Mouse (Mus musculus) embryonic facial prominence, embryonic 13.5 days (tissue): ENCODE measurements around the gene Cdc16. TPM values are rescaled to one million over a fixed set of nuclear protein-coding genes. Genes with fewer than 3 reads are reported as not detected.
"Not testable (repeated sequence)": the region's sequence is repeated elsewhere in the genome, so short reads cannot be mapped to it uniquely, and the experiment has no call there.

Experiments used
- ATAC-seq: fragments of 200-750 bp; cut with Nextera tagmentation; 2 replicates; pipeline ENCODE4 v1.8.0; 2017; ENCODE audit warnings: low read depth; ENCODE audit not compliant: insufficient number of reproducible peaks, insufficient read depth, low FRiP score, low TSS enrichment
- H3K27ac ChIP-seq: fragments of 300-500 bp; sonication (generic); 2 replicates; pipeline ENCODE4 v1.5.1; 2015; ENCODE audit warnings: moderate library complexity, mild to moderate bottlenecking, inconsistent platforms
- H3K27me3 ChIP-seq: fragments of 300-500 bp; sonication (generic); 2 replicates; pipeline ENCODE4 v1.6.1; 2015; ENCODE audit warnings: mild to moderate bottlenecking, inconsistent platforms
- H3K36me3 ChIP-seq: fragments of 300-500 bp; sonication (generic); 2 replicates; pipeline ENCODE4 v1.6.1; 2015; ENCODE audit warnings: mild to moderate bottlenecking, inconsistent platforms
- H3K4me1 ChIP-seq: fragments of 300-500 bp; sonication (generic); 2 replicates; pipeline ENCODE4 v1.6.1; 2015; ENCODE audit warnings: inconsistent platforms
- H3K4me2 ChIP-seq: fragments of 300-500 bp; sonication (generic); 2 replicates; pipeline ENCODE4 v1.6.1; 2015; ENCODE audit warnings: moderate library complexity, mild to moderate bottlenecking, inconsistent platforms
- H3K4me3 ChIP-seq: fragments of 300-500 bp; sonication (generic); 2 replicates; pipeline ENCODE4 v1.5.1; 2015; ENCODE audit warnings: mild to moderate bottlenecking, inconsistent platforms
- H3K9ac ChIP-seq: fragments of 300-500 bp; sonication (generic); 2 replicates; pipeline ENCODE4 v1.6.1; 2015; ENCODE audit warnings: mild to moderate bottlenecking, inconsistent platforms
- H3K9me3 ChIP-seq: fragments of 300-500 bp; sonication (generic); 2 replicates; pipeline ENCODE4 v1.6.1; 2016; ENCODE audit warnings: inconsistent platforms
- WGBS: fragments of 180-500 bp; shearing (Covaris S2); methylation state at CpG from one replicate; pipeline ENCODE4 v1.1.7; 2015; ENCODE audit warnings: mixed read lengths; 5-methylcytosine and 5-hydroxymethylcytosine counted together
- polyA plus RNA-seq: library from polyadenylated mRNA; unstranded; fragments of >200 nt; fragmentation: Nextera tagmentation; extraction: Ambion mirVana; gene quantifications from 2 replicates; pipeline ENCODE4 v1.2.1, GENCODE M21; 2015

Gene Cdc16
- polyA plus RNA-seq, result 217 and 222 TPM in 2 replicates

DNA sequence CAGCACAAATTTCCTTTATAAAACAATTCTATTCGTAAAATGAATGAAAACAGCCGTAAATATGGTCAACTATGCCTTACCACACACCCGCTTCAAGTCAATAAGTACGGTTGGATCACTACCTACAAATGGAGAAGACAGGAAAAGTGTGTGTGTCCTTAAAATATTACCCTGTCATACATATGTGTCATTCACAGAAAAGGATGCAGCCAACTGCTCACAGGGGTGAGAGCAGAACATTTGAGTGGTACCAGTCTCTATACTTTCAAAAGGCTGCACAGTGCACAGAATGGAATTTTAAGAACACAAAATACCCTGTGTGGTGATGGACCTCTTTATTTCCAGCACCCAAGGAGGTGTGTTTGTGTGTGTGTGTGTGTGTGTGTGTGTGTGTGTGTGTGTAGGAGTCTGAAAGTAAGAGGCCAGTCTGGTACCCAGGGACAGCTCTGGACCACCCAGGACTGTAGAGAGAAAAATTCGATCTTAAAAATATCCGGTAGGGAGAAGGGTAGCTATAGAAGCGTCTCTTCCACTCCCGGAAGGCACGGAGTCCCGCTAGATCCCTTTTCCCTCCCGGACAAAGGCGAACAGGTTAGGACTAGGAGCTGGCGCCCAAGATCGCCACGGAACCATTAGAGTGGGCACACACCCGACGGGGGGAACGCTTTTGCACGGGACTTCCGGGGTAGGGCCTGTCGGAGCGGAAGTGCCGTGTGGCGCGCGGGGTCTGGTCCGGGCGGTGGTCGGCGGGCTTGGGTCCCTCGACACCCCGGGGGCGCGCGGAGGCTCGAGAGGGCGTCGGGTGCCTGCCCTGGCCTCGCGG, at the start of gene Cdc16:
TSS of gene Cdc16 (plus strand) at position 695 of the 823 bp plus-strand sequence.
- Histone ChIP-seq H3K36me3 (peaks cover 16% of the 10 kb centered on the region), H3K4me1 (peaks cover 16% of the 10 kb centered on the region), H3K27ac (peak within 1 kb of the TSS; percentile 84), H3K4me3 (peak within 1 kb of the TSS; percentile 98), H3K9me3 (peaks cover 3% of the 10 kb centered on the region; the same call in 1 of the 2 replicates), H3K9ac (peak within 1 kb of the TSS; percentile 96), H3K4me2 (peak within 1 kb of the TSS; percentile 81), H3K27me3 (no peaks in the 10 kb centered on the region)
- 9% methylated on average over 39 of the region's 40 CpGs for WGBS
- ATAC-seq, result peak; percentile 95

DNA sequence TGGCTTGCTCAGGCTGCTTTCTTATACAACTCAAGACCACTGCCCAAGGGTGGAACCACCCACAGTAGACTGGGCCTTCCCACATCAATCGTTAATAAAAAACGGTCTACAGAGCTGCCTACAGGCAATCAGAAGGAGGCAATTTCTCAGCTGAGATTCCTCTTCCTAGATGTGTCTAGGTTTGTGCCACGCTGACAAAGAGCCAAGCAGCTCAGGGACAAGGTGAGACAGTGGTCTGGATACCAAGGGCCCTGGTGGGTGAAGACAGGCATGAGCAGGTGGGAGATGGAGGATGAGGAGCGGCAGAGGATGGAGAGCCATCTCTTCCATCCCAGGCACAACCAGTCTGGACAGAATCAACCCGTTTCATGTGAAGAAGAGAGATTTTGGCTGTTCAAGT, 49.0 kb upstream of the Cdc16 start:
- Histone ChIP-seq H3K4me3 (no peak overlapping the region), H3K27me3 (no peaks in the 10 kb centered on the region), H3K27ac (no peak overlapping the region), H3K36me3 (no peaks in the 10 kb centered on the region), H3K9ac (no peak overlapping the region), H3K9me3 (no peaks in the 10 kb centered on the region), H3K4me1 (peaks cover 7% of the 10 kb centered on the region), H3K4me2 (no peak overlapping the region)
- ATAC-seq, result no peak
- 82% methylated on average over 5 of the region's 5 CpGs for WGBS

DNA sequence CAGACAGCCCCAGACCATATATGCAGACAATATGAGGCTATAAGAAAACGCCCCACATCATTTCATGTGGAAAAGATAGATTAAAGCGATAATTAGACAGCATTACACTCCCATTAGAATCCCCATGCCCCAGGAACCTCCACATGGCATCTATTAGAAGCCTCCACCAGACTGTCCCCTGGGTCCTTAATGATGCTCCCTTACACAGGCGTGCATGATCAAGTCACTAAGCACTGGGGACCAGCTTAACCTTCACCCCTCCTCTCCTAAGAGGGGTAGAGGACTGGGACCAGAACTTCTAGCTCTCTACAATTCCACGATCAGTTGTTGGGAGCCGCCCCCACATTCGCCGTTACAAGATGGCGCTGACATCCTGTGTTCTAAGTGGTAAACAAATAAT, 38.5 kb upstream of the Cdc16 start:
- ATAC-seq, result no peak
- Histone ChIP-seq H3K36me3 (no peaks in the 10 kb centered on the region), H3K9ac (no peak overlapping the region), H3K4me1 (no peaks in the 10 kb centered on the region), H3K27me3 (no peaks in the 10 kb centered on the region), H3K27ac (no peak overlapping the region), H3K4me3 (no peak overlapping the region), H3K9me3 (no peaks in the 10 kb centered on the region), H3K4me2 (no peak overlapping the region)
- WGBS, result 86% methylated on average over 8 of the region's 8 CpGs

DNA sequence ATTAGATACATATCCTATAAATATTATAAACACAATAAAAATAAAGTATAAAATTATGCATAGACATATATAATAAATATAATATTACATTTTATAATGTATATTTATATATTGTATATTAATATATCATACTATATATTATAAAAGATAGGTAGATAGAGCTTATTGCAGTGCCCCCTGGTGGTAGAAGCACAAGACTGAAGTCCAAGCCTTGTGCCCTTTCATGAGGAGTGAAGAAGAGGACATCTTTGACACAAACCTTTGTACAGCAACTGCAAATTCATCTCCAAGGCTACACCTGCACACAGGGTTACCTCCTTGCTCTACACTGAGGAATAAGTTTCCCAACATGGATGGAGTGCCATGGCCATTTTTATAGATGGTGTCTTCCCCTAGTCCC, 31.8 kb upstream of the Cdc16 start:
- H3K36me3 ChIP-seq, result no peaks in the 10 kb centered on the region
- H3K27me3 ChIP-seq, result no peaks in the 10 kb centered on the region
- H3K4me1 ChIP-seq, result 0 out of 2 replicates have a peak, but pooled peaks cover 5% of the 10 kb centered on the region
- no peak overlapping the region for H3K4me2 ChIP-seq
- ATAC-seq, result no peak
- H3K9me3 ChIP-seq, result no peaks in the 10 kb centered on the region
- no peak overlapping the region for H3K27ac ChIP-seq
- H3K4me3 ChIP-seq, result no peak overlapping the region
- H3K9ac ChIP-seq, result no peak overlapping the region

DNA sequence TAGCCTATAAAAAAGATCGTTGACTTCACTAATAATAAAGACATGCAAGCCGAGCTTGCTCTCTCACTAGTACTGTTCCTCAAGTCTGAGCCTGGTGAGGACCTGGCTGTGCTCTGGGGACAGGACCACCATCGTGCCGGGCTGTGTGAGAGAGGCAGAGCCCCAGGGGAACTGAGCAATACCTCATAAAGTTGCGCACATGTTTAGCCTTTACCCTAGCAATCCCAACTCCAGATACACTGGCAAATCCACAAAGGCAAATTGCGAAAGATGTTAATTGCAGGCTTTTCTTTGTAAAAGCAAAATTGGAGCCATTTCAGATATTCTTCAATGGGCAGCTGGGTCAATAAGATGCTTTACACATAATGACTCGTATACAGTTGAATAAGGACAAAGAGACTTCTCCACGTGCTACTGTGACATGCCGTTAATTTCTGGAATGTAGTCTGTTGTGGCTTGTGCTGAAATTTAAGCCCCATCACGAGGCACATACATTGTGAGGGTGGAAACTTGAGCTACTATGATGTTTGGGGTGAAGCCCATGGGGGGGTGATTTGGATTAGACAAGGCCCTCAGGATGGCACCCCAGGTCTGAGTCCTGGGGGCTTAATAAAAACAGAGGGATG, 29.9 kb upstream of the Cdc16 start:
- Histone ChIP-seq H3K27ac (no peak overlapping the region), H3K4me2 (no peak overlapping the region), H3K4me3 (no peak overlapping the region), H3K36me3 (no peaks in the 10 kb centered on the region), H3K4me1 (0 out of 2 replicates have a peak, but pooled peaks cover 5% of the 10 kb centered on the region), H3K9ac (no peak overlapping the region), H3K9me3 (no peaks in the 10 kb centered on the region), H3K27me3 (no peaks in the 10 kb centered on the region)
- no peak for ATAC-seq
- WGBS, result 41% methylated on average over 10 of the region's 10 CpGs

DNA sequence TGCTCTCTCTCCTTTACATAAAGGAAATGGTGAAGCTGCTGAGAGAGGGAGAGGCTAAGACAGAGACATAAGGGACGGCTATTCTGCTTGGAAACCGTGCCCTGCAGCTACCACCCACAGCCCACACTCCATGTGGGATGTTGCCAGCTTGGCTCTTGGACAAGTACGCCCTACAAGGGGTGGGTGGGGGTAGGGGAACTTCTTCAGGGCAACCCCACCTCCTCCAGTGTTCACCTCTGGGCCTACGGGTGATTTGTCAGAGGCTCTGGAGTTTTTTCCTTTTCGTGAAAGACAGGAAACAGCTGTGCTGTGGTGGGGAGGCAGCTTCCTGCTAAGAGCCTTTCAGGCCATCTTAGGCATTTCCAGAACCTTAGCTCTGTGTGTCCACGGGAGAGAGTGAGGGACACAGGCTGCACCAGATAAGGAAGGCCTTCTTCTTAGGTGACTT, 17.1 kb upstream of the Cdc16 start:
- Histone ChIP-seq H3K27ac (peak overlapping the region; percentile 48), H3K36me3 (no peaks in the 10 kb centered on the region), H3K4me2 (no peak overlapping the region), H3K27me3 (no peaks in the 10 kb centered on the region), H3K9ac (no peak overlapping the region), H3K4me3 (no peak overlapping the region), H3K9me3 (no peaks in the 10 kb centered on the region), H3K4me1 (no peaks in the 10 kb centered on the region; the same call in 1 of the 2 replicates)
- 21% methylated on average over 6 of the region's 6 CpGs for WGBS
- ATAC-seq, result 0 out of 2 replicates have a peak, but pooled peaks have one; percentile 62

DNA sequence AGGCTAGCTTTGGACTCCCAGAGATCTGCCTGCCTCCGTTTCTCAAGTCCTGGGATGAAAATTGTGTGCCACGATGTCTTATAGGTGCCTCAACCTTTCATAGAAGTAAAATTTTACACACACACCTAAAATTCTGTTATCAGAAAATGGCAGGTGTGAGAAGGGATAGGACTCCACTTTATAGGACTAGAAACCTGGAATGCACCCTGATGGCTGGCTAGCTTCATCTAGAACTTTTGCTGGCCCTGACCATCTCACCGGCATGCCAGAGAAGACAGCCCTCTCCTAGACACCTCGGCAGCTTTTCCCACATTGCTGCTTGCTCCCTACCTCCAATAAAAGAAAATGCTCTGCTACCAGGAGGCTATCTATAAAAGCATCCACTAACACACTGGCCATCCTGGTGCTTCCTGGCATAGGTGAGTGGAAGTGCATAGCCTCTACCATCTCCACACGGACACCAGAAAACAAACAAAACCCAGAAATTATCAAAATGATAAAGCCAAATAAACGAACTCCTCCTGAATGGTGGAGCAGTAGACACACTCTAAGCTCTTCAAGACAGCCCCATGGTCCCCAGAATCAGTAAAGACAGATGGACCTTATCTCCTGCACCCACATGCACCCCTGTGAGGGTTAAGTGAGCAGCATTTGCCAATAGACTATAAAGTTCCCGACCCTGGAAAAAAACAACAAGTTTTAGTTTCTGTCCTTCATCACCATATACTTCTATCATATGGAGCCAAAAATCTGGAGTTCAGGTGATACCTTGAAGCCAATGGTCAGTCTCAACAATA, 16.5 kb upstream of the Cdc16 start:
- no peaks in the 10 kb centered on the region for H3K36me3 ChIP-seq
- H3K4me2 ChIP-seq, result no peak overlapping the region
- H3K4me1 ChIP-seq, result no peaks in the 10 kb centered on the region; the same call in 1 of the 2 replicates
- WGBS, result 80% methylated on average over 7 of the region's 7 CpGs
- no peaks in the 10 kb centered on the region for H3K27me3 ChIP-seq
- H3K9ac ChIP-seq, result no peak overlapping the region
- no peak overlapping the region for H3K4me3 ChIP-seq
- no peak for ATAC-seq
- H3K27ac ChIP-seq, result peak overlapping the region; percentile 48
- no peaks in the 10 kb centered on the region for H3K9me3 ChIP-seq

DNA sequence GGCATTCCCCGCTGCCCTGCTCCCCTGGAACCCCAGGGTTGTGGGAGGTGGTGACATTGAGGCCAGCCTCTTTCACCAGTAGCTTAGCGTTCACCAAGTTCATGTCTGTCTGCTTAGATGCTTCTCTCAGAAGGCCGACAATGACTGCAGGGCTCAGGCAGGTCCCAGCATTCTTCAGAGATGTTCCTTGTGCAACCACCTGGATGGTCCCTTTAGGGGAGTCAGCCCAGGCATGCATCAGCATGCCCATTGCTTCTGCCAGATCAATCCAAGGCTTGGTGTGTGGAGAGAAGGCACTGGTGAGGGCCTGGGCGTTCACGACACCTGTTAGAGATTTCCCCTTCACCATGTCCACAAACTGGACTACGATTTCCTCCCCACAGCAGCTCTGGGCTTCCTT, 11.3 kb upstream of the Cdc16 start:
- not testable (repeated sequence) for H3K4me3 ChIP-seq, H3K9ac ChIP-seq, H3K9me3 ChIP-seq, H3K4me2 ChIP-seq, H3K27me3 ChIP-seq, ATAC-seq, H3K36me3 ChIP-seq, H3K27ac ChIP-seq, H3K4me1 ChIP-seq
- 81% methylated on average over 6 of the region's 6 CpGs for WGBS

DNA sequence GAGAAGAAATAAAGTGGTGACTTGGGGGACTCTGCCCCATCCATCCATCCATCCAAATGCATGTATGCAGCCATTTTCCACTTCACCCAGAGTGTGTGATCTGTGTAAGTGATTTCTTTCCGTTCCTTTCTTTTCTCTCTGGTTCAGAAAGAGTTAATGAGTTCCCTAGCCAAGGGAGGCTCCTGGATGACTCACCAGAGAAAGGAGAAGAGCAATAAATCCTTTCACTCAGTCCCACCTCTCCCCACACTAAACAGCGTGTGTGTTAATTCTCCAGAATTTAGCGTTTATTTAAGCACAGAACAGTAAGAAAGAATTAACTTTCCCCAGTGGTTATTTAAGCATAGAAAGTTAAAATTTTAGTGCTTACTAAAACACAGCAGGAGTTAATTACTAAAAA, 9.8 kb upstream of the Cdc16 start:
- H3K9me3 ChIP-seq, result no peaks in the 10 kb centered on the region
- no peak overlapping the region for H3K4me3 ChIP-seq
- H3K4me2 ChIP-seq, result no peak overlapping the region
- H3K9ac ChIP-seq, result 0 out of 2 replicates have a peak overlapping the region, but pooled peaks have one; percentile 7
- WGBS, result 27% methylated on average over 3 of the region's 3 CpGs
- no peak overlapping the region for H3K27ac ChIP-seq
- H3K36me3 ChIP-seq, result no peaks in the 10 kb centered on the region
- no peak for ATAC-seq
- no peaks in the 10 kb centered on the region for H3K27me3 ChIP-seq
- H3K4me1 ChIP-seq, result no peaks in the 10 kb centered on the region

DNA sequence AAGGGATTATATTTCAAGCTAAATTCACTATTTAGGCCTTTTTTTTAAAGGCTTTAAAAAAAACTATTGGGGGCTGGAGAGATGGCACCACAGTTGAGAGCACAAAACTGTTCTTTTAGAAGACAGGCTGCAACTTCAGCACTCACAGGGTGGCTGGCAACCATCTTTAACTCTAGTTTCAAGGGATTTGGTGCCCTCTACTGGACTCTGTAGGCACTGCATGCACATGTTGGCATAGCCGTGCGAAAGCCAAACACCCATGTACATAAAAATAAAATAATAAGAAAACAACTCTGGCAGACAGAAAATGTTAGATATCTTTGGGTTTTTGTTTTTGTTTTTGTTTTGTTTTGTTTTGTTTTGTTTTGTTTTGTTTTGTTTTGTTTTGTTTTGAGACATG, 3.8 kb upstream of the Cdc16 start:
- H3K4me1 ChIP-seq, result peaks cover 6% of the 10 kb centered on the region
- H3K4me3 ChIP-seq, result no peak overlapping the region
- H3K4me2 ChIP-seq, result no peak overlapping the region
- no peak for ATAC-seq
- WGBS, result 31% methylated on average over 2 of the region's 2 CpGs
- no peaks in the 10 kb centered on the region for H3K36me3 ChIP-seq
- no peak overlapping the region for H3K9ac ChIP-seq
- H3K27me3 ChIP-seq, result no peaks in the 10 kb centered on the region
- H3K27ac ChIP-seq, result no peak overlapping the region
- peaks cover 3% of the 10 kb centered on the region; the same call in 1 of the 2 replicates for H3K9me3 ChIP-seq

DNA sequence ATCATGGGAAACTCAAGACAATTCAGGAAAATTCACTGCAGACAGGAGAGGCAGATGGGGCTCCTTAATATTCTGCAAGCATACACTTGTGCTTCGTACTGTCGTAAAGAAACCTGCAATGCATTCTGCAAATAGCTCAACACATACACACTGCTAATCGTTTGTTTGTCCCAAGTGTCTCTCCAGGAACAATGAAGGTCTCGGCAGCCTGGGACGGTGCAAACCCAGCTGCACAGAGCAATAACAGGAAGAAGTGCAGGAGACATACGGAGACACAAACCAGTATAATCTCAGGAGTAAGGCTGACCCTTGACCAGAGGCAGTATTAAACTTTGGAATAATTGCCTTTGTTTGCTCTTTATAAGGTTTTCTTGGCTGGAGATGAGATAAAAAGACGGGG, 996 bp upstream of the Cdc16 start:
- 81% methylated on average over 7 of the region's 7 CpGs for WGBS
- no peak overlapping the region for H3K4me2 ChIP-seq

More for the DNA sequence above, 996 bp upstream of the Cdc16 start:
- no peak for ATAC-seq
- H3K36me3 ChIP-seq, result peaks cover 11% of the 10 kb centered on the region
- H3K4me1 ChIP-seq, result peaks cover 16% of the 10 kb centered on the region
- no peak overlapping the region for H3K9ac ChIP-seq
- H3K9me3 ChIP-seq, result peaks cover 3% of the 10 kb centered on the region; the same call in 1 of the 2 replicates
- H3K4me3 ChIP-seq, result no peak overlapping the region
- no peak overlapping the region for H3K27ac ChIP-seq
- no peaks in the 10 kb centered on the region for H3K27me3 ChIP-seq
